Mouse (Mus musculus) adrenal gland, adult (tissue): ENCODE measurements around the gene Ghdc.

Experiments used
- DNase-seq, 2 experiments: peaks; one replicate each; pipeline ENCODE4 v3.0.0; 2022 to 2023; ENCODE audit warnings: low spot score in 1 of 2; ENCODE audit not compliant: inconsistent age in 2 of 2

Ghdc gene

GRCm38 (mm10) chr11:100748620-100749019 is 22.1 kb downstream of the Ghdc start:
- no peak for DNase-seq

- DNase-seq = no peak
Measured at GRCm38 (mm10) chr11:100747114-100747513, 23.6 kb downstream of the Ghdc start.

DNA sequence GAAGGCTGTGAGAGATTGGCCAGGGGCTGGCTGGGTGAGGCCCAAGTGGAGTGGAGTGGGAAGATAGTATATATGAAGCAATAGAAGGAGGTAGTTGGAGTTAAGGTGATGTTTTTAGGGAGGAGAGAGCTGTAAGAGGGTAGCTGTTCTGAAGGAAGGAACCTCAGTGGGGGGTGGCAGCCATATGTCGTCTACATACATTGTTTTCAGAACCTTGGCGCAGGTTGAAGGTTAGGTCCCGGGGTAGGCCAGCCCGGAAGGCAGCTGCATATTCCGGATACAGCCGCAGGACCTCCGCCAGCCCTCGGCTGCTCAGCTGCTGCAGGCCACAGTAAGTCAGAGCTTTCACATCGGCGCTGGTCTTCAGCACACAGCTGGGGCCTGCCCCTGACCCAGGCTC is 24.2 kb downstream of the Ghdc start:
- DNase-seq = no peak

GRCm38 (mm10) chr11:100745085-100745484 is 25.7 kb downstream of the Ghdc start:
- DNase-seq = peak; percentile 54 to 79

DNA sequence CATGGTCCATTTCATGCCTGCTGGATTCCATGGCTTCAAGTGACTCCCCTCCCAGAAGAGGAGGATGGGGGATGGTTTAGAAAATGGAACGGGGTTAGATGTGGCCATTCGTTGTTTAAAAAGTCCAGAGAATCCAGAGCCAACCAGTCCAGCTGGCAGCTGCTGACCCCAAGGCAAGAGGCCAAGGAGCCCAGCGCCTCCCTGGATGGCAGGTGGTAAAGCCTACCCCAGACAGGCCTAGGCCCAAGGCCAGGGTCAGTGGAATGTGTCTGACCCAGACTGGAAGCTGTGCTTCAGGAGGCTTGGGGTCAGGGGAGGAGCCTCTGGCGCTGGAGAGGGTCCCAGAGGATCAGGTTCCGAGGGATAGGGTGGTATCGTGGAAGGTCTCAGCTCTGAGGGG is 29.4 kb downstream of the Ghdc start:
- DNase-seq = no peak

- no peak for DNase-seq
Measured at GRCm38 (mm10) chr11:100738749-100739148, 32.0 kb downstream of the Ghdc start.

- peak; percentile 99 to 100 for DNase-seq
Measured at GRCm38 (mm10) chr11:100738066-100738604, 32.6 kb downstream of the Ghdc start, which contains the start of gene Rab5c. Gene Rab5c, minus strand, starts transcription at chr11:100738215.

DNA sequence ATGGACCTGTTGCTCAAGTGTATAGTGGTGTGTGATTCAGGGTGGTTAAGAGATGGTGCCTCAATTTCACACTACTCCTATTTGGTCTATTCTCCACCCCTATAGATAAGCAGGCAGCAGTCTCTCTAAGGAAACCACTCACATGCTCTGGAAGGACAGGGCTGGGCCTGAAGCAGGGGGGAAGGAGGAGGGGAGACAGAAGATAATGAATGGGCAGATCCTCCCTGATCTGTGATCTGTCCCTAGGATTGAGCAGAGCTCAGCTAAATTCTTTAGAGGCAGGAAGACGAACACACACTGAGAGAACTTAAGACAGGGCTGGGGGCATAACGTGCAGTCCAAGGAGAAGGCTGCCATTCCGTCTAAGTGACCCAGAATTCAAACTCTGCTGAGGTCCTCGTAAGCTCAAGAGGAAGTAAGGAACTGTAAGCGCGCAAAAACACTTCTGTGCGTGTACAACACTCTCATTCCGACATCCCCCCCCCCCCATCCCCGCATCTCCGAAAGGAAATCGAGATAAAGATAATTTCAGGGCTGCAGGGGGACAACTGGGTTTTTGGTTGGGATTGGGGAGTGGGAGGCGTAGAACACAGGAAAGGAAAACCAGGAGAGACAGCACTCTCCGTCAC is 33.5 kb downstream of the Ghdc start:
- DNase-seq = no peak

- DNase-seq = no peak
Measured at GRCm38 (mm10) chr11:100736746-100737080, 34.0 kb downstream of the Ghdc start.

- peak in 1 of 2 experiments; percentile 62 for DNase-seq
Measured at GRCm38 (mm10) chr11:100735954-100736745, 34.6 kb downstream of the Ghdc start.

GRCm38 (mm10) chr11:100735134-100735865 is 35.5 kb downstream of the Ghdc start:
- no peak for DNase-seq

DNA sequence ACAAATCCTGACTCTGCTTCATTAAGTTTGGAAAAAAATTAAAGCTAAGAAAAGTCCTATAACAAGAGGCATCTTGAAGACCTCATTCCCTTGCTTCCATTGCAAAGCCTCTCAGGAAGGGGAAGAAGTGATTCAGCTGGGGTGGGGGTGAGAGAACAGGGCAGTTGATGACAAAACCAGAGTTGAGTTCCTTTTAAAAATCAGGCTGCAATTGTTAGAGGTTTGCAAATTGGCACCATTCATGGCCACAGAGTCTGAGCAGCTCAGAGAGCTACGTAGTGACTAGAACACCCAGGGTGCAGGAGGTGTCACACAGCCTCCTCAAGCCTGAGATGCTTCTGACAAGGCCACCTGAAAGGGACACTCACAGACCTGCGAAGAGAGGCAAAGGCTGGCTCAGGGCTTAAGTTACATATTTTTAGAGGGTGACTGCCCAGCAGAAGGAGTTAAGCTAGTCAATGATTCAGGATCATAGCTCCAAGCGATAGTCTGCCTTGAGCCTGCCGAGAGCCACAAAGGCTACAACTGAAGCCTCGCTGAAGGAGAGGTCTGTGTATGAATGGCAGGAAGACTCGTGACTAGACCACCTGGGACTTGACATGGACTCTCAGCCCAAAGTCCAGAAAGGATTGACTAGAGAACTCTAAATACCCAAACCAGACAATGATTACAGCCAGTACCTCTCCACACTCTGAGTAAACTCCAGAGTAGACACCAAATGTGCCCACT is 40.1 kb downstream of the Ghdc start:
- DNase-seq = no peak

GRCm38 (mm10) chr11:100729976-100730375 is 40.8 kb downstream of the Ghdc start:
- DNase-seq = peak in 1 of 2 experiments; percentile 26

- DNase-seq = no peak
Measured at GRCm38 (mm10) chr11:100728601-100729000, 42.2 kb downstream of the Ghdc start.

DNA sequence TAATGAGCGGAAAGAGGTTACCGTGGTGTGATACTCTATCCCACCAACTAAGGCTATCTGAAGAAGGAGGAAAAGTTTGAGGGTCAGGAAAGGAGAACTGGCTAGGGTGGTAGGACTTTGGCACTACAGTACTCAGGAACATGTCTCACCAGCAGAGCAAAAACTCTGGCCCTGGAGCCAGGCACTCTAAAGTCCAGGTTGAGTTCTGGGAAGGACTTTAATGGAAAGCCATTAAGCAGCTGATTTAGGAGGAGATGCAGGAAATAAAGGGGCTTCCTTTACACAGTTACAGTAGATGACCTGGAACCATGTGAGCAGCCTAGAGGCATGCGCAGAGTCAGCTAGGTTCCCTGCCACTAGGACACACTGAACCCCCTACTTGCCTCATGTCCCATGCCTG is 43.6 kb downstream of the Ghdc start:
- DNase-seq = peak in 1 of 2 experiments; percentile 24

DNA sequence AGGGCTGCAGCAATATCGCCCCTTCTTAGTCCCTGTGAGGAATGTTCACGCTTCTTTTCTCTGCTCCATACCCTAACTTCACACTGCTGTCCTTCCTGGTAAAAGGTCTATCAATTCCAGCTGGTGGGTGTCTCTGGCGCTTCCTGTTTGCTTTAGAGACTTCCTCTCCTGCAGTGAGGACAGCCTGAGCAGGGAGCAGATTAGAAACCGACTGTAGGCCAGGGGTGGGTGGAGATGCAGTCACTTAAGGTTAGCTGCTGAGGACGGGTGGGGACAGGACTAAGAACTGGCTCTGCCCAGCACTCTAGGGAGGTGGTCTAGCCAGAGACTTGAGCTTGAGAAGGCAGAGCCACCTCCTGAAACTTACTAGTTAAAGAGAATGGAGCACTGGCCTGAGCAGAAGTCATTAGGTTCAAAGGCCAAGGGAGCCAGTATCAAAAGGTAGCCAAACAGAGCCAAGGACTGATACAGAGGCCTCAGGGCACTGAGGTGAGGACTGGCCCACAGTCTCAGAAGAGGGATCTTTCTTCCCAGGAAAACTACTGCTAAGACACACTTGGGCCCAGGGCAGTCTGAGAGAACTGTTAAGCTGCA is 45.7 kb downstream of the Ghdc start:
- peak in 1 of 2 experiments; percentile 58 for DNase-seq

GRCm38 (mm10) chr11:100722493-100723028 is 48.2 kb downstream of the Ghdc start:
- DNase-seq = peak in 1 of 2 experiments; percentile 30

DNA sequence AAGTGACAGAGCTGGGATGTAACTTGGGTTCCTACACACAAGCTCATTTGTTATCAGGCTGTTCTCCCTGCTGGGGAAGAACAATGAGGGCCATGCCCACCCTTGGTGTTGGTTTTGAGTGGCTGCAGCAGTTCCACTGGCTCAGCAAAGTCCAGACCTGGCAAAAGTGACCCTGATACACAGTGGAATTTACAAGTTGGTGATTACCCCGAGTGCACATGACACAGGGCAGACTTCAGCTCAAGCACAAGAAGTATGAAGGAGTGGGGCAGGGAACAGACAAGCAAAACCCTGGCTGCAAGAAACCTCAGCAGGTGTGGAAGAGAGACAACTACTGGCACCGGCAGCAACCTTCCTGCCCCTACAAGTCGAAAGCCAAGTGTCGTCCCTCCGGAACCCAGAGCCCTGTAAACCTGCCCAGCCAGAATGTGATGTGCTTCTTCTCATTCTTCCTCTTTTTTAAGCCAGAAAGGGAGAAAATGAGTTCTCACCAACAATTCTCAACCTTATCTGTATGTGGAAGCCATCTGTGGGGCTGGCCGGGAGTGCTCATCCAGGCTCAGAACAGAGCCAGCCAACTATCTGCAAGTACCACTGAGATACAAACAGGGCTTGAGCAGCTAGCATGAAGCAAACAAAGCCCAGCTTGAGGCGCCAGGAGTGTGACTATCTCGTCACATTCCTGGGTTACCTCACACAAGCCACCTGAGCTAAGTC is 48.8 kb downstream of the Ghdc start:
- DNase-seq = peak in 1 of 2 experiments; percentile 35

DNA sequence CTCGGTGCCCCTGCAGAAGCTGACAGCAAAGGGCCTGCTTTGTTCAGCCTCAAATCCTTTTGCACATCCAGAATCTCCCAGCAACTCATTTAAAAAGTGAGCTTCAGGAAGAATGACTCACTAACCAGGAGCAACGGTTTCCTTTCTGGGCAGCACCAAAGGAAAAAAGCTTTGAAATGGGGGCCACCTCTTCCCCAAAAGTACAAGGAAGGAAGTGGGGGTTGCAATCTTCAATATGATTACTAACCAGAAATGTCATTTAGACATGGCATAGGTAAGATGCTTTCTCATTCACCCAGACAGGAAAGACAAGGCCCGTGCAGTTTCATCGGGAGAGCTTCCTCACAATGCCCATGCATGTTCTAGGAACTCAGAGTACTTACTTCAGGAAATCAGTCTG is 49.5 kb downstream of the Ghdc start:
- DNase-seq = peak in 1 of 2 experiments; percentile 76
